Mouse (Mus musculus): ENCODE data around the gene Dhx34. TPM values are rescaled to one million over a fixed set of nuclear protein-coding genes. Genes with fewer than 3 reads are reported as not detected.

Gene Dhx34
- total RNA-seq, 2 experiments from 2014 or later: 10.1 to 12.2 TPM

DNA sequence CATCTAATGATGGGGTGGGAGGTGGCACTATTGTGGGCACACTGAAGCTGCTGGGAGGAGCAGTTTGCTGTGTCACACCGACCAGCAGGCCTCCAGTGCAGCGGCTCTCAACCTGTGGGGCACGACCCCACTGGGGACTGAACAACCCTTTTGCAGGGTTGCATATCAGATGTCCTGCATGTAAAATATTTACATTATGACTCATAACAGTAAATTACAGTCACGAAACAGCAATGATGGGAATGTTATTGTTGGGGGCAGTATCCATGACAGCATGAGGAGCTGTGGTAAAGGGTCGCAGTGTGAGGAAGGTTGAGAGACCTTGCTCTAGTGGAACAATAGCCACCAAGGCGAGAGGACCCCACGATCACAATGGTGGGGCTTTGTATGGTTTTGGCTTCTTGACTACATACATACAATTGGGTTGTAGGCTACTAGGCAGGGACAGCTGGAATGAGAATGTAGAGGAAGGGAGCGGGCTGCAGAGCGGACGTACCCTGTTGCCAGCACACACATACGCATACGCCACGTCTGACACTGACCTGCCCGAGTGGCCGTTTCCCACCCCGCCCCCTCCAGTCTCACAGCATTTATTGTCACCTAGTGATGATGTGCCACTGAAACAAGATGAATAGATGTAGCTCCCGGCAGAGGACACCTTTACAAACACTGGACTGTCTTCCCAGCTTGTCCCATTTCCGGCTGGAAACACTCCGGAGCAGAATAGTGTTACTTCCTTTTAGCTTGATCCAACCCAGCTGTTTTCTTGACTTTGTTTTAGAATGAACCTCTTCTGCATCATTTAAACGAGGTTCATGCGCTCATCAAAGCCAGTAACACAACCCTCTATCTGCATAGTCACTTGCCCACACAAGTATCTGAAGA, 12.8 kb downstream of the Dhx34 start:
- no peak for DNase-seq

DNA sequence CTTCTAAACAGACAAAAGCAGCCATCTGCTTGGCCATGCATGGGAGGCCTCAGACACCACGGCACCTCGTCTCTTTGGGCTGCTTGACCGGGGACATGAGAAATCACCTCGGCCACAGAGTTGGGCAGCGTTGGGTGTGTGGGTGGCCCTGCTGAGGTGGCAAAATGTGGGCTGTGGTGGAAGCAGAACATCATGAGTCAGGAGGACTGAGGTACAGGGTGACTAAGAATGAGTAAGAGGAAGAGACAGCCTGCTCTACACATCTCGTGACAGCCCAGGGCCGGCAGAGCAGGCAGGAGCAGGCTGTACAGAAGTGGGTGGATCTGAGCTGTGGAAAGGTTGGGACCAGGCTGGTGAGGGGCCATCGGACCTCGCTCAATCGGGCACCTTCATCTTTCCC, 14.3 kb downstream of the Dhx34 start:
- DNase-seq: peak; percentile 41 to 49

DNA sequence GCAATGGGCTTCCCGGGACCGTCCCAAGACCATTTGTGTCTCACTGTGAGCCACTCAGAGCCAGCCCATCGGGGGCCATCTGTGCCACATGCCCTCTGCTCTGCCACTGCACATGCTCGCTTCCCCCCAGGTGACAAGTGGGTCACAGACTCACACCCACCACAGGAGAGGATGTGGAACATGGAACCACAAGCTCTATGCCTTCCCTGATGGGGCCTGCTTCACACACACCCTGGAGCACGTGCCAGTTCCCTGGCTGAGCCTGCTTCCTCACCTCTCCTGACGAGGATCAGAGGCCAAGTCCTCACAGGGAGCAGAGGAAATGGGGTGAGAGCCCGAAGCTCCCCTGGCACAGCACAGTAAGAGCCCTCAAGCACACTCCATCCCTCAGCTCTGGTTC, 14.8 kb downstream of the Dhx34 start:
- no peak for DNase-seq

DNA sequence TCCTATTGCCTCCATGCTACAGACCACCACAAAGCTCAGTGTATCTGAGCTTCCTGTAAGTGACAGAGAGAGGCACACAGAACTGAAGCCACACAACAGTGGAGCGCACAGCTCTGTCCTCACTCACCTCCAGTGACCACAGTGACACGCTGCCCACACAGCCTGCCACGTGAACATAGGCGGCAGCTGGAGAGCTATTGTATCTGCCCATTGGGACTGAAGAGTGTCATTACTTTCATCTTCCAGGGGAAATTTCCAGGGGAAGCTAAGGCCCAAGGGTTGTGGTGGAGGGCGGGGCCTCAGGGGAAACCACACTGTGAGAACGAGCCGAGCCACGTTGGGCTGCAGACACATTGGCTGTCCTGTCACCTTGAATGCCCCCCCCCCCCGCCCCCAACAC, 17.0 kb downstream of the Dhx34 start:
- DNase-seq: no peak

DNA sequence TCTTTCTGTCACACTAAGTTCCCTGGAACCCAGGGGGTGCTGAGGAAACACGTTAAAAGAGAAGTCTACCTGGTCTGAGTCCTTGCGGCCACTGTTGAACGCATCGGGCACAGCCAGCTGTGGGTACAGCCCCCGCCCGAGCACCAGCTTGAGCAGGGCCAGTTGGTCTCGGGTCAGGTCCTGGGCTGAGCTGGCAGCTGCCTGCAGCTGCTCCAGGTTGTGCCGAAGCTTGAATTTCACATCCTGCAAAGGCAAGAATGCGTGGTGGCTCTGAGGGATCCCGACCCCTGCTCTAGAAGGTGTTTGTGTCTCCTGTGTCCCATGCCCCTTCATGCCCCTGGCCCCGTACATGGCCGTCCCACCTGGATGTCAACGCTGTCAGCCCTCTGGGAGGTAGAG, 18.3 kb downstream of the Dhx34 start:
- DNase-seq: no peak

DNA sequence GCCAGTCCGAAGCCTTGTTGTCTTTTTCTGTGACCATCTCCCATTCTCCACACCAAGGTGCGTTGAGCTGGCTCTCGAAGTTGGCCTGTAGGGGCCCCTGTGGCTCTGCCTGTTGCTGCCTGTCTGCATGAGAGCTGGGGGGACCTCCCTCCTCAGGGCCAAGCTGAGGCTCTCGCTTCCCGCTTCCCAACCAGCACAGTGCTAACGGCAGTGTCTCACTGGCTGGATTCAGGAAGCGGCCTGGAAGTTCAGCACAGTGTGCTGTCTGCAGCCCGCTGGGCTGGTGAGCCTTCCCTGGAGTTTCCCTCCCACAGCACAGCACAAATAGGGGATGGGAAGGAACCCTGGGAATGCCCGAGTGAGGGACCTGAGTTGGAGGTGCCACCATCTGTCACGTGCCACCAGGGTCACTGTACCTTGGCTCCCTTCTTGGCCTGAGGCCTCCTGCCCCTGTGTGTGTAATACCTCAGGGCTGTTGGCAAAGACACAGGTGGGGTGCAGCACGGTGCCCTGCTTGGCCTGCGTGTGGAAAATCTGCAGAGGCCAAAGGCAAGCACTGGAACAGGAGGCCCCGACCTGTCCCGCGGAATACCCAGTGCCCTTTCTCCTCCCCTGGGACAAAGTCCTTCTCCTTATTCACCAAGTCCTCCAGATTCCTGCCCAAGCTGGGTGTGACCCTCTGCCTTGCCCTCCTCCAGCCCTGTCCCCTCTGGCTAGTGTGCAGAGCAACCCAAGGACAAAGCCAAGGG, 18.9 kb downstream of the Dhx34 start:
- no peak for DNase-seq

DNA sequence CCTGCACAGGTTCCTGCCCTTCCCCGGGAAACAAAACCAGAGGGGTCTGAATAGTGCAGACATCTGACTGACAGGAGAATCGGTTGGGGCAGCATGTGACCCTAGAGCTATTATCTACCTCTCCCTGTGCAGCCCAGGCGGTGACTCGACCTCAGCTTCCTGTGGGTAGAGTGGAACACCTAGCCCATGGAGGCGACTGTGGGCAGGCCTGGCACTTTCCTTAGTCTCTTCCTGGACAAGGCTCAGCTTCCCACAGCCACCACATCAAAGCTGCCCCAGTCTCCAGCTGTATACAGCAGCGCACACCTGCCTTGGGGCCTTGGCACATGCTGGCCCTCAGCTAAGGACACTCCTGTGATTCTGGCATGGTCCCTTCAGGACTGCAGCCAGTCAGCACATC, 20.7 kb downstream of the Dhx34 start:
- DNase-seq: no peak

DNA sequence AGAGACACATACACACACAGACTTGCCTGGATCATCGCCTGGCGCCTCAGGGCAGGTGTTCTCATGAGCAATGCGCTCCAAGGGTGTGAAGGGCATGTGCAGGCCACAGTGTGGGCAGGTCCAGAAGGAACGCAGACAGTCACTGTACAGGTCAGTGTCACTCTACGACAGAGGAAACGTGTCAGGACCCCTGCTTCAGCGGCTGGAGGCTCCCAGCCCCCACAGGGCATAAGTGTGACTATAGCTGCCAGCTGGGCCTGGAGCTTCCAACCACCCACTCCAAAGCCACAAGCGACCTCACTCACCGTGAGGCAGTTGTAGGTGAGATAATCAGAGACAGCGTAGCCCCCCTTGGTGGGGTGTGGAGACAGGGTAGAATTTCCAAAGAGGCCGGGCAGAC, 23.3 kb downstream of the Dhx34 start:
- DNase-seq: no peak

DNA sequence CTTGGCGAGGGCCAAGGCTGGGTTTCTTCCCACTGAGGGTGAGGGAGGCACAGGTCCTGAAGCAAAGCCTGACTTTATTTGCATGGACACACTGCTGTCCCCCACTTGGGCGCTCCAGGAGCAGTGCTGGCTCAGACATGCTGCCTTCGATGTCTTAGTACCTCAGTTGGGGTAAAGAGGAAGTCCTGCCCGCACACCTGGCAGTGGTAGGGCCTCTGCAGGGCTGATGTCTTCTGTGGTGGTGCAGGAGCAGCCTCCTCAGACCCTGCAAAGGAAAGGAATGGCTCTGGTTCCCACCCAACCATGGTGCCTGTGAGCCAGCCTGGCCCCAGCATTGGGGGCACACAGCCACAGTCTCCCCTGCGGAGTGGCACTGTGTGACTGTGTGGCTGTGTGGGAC, 24.7 kb downstream of the Dhx34 start:
- DNase-seq: no peak

DNA sequence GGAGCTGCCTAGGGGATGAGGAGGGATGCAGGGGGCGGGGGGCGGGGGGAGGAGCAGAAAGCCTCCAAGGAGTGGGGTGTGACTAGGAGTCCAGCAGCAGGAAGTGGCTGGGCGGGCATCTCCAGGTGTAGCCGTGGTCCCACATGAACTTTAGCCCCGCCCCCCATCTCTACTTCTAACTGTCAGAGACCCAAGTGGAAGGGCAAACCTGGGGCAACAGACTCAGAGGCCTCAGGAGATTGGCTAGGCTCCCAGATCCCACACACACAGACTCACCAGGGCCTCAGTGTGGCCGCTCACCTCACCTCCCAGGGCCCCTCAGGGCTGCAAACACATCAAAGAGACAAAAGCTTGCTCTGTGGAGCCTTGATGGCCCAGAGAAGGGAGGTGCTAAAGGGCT, 25.2 kb downstream of the Dhx34 start:
- no peak for DNase-seq

DNA sequence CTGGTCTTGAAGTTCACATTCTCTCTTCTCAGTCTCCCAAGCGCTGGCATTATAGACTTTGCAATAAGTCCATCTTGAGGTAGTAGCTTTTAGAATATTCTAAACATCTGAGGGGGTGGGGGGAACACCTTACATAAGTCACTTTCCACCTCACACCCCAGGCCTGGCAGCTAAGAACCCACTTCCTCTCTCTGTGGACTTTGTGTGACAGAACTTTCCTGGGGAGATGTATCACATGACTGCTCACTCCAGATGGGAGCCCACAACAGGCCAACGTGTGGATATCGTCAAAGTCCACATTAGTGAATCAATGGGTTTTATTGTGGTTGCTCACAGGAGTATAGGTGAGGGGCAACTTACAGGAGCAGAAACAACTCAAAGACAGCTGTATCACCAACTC, 28.1 kb downstream of the Dhx34 start:
- DNase-seq: no peak

DNA sequence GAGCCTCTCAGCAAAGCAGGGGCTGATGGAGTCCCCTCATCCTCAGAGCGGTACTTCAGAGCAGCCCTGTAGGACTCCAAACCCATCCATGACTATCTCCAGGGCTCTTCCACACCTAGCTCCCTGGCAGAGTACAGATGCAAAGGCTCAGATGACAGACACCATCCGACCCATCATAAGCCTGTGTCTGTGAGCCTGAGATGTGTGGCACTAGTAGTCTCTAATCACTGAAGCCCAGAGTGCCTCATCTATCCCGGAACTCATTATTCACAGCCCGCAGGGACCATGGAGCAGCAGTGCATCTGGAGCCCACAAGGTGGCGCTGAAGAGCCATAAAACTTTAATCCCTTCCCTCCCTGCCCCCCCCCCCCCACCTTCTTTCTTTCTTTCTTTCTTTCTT, 29.5 kb downstream of the Dhx34 start:
- DNase-seq: peak; percentile 72 to 79

DNA sequence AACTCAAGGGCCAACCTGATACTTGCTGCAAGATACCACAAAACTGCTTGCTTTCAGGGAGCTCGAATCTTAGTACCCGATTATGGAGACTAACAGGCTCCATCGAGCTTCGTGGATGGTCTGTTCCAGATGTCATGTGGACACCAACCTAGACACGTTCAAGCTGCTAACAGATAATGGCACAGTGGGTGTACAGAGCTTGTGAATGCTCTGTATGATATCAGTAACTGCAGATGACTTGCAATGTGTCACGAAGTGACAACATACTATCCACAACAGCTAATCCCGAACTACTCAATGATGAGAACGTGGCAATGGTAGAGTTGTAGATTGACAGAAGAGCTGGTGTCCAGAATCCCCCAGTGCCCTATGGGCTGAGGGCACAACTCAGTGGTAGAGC, 34.3 kb downstream of the Dhx34 start:
- DNase-seq: no peak

DNA sequence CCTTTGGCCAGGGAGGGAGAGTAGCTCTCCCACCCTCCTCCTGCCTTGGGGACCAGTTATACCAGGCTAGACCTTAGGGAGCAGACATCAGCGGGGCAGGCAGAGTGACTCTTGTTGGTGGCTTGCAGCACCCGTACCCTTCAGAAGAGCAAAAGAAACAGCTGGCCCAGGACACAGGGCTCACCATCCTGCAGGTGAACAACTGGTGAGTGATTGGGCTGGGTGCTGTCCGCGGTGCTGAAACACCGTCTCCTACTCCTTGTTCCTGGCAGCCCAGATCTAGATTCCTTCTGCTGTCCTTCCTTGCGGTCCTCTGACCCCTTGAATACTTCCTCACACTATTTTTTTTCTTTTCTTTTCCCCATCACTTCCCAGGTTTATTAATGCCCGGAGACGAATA, 38.2 kb downstream of the Dhx34 start:
- DNase-seq: no peak

DNA sequence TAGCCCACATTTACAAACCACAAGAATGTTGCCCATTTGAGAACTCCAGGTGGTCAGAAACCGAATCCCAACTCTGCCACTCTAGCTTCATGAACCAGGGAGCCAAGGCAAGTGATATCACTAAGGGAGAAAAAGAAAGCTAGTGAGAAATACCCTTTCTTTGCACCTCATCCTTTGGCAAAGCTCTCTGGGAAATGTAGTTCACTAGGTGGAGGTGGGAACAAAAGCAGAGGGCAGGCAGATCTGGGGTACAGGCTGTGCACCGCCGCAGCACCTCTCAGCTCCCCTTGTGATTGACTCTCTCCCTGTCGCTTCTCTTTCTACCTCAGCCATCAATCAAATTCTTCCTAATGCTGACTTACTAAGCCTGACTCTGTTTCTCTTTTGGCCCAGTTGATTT, 43.7 kb downstream of the Dhx34 start:
- no peak for DNase-seq

DNA sequence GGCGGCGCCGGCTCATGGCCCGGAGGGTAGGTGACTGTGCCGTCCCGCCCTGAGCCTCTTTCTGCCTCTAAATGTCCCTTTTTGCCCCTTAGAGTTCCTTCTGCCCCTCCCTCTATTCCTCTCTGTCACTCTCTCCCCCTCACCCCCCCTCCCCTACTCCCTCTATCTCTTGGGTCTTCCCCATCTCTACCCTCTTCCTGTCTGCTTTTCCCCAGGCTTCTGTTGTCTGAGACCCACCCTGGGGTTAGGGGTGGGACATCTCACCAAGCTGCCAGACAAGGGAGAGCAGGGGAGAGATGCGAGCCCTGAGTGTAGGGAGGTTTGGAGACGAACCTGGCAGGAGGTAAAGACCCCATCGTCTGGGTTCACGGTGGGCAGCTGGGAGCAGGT, 46.3 kb downstream of the Dhx34 start:
- DNase-seq: no peak

DNA sequence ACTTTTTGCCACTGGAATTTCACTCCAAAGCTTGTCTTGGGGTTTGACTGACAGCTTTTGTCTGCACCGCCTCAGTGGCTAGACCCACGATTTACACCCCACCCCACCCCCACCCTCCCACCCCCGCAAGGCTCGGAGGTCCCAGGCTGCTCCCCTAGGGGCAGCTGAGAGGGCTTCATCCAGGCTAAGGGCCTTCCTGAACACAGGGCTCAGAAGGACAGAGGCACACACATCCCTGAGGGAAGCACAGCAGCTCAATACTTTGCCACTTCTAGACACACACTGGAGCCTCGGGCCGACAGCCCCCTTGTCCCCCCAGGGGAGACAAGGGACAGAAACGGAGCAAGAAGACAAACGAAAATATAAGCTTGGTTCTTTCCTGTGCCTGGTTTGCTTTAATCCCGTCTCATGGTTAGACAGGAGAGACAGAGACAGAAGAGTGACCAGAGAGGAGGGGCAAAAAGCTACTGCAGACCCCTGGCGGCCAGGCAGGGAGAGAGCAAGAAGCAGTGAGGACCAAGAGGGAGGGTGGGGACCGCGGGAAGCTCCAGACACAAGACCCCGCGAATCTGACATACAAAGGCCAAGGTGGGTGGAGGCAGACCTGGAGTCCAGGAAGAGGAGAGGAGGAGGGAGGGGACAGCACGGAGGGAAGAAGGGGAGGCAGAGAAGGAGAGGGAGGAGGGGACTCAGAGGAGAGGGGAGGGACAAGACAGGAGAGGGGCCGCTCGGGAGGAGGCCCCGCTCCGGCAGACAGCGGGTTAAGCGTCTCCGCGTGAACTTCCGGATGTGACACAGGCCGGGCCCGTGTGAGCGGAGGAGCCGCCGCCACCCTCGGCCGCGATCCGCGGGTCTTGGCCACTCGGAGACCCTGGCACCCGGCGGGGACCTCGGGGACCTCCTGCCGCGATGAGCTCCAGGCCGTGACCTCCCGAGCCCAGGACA, 47.0 kb downstream of the Dhx34 start, which contains the start of gene Meis3:
TSS of gene Meis3 (plus strand) at position 494 of the 945 bp plus-strand sequence.
- DNase-seq: peak in 1 of 2 experiments; percentile 60

DNA sequence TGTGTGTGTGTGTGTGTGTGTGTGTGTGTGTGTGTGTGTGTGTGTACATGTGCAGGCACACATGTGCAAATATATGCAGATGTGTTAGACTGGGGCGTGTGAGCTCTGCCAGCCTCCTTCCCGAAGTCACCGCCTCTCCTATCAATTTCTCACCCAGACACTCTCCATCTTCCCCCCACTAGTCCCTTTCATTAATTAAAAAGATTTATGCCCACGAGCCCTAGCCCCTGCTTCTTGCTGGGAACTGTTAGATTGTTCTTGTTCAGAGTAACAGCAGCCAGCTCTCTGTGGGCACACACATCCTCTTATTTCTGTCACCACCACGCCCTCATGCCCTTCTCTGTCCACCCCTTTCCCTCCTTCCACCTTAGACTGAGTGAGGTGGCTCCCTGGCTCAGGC, 48.7 kb downstream of the Dhx34 start:
- no peak for DNase-seq

DNA sequence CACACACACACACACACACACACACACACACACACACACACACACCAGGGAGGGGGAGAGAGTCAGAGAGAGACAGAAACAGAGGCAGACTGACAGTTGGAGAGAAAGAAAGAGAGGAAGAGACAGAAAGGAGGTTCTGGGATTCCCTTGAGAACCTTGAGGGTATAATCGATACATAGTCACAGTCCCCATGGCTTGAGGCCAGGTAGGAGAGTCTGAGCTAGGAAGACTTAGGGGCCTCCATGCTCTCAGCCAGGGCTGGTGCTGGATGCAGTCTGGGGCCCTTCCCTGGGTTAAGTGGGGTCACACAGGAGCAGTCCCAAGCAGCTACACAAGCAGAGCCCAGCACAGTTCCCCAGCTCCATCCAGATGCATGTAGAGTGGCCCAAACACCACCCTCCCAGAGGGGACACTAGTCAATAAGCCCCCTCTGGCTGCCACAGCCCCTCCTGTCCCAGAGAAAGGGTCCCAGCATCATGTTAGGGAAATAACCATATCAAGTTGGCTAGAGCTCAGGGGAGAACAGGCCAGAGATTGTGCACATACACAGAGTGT, 49.2 kb downstream of the Dhx34 start:
- no peak for DNase-seq

DNA sequence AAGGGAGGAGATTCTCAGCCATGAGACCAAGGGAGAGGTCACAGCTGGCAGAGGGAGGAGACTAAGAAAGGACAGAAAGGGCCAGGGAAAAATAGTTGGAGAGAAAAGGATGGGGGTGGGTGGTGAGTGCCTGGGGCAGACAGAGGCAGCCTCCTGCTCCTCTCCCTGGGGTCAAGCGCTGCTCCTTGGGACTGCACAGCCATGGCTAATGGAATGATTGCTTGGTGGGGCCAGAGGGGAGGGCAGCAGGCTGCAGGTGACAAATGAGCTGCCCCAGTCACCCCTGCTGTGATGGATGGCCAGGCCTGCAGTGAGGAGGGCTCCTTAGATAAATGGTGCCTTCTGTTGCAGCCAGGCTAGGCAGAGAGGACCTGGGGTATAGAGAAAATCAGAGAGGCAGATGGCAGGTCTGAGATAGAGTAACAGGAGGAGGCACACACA, 49.7 kb downstream of the Dhx34 start:
- DNase-seq: no peak

DNA sequence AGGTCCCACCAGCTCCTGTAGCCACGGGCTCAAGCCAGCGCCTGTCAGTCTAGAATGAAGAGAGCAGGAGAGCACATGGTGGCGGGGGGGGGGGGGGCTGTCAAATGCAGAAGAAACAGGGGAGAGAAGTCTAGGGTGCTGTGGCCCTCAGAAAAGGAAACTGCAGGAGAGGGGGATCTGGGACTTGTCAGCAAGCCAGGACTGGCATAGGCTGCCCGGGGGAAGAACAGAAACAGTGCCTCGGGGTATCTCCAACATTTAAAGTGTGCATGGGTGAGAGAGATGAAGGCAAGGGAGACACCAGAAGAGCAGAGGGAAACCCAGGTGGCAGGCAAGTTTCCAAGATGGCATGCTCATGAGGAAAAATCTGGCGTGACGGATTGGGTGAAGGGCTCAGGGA, 59.8 kb downstream of the Dhx34 start:
- DNase-seq: no peak

DNA sequence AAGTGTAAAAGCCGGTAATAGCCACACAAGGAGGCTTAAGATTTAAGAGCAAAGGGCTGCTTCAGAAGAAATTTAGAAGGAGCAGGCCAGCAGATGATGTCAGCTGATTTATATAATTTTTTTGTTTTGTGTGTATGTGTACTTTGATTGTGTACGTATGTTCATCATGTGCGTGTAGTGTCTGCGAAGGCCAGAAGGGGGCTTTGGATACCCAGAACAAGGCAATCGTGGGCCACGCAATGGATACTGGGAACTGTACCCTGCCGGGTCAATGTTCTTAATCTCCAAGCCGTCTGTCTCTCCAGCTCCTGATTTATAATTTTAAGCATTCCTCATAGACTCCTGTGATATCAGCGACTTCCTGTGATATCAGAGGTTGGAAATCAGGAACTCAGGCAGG, 60.5 kb downstream of the Dhx34 start:
- no peak for DNase-seq

All from layer of hippocampus, postnatal 36 days (tissue).